Mouse (Mus musculus): ENCODE measurements at regions not wholly inside any gene's neighbourhood (a gene's known extent, or its start where the extent isn't known, plus 50 kb on each side); places are given as distances from the start of the nearest gene placed in this dataset.

DNA sequence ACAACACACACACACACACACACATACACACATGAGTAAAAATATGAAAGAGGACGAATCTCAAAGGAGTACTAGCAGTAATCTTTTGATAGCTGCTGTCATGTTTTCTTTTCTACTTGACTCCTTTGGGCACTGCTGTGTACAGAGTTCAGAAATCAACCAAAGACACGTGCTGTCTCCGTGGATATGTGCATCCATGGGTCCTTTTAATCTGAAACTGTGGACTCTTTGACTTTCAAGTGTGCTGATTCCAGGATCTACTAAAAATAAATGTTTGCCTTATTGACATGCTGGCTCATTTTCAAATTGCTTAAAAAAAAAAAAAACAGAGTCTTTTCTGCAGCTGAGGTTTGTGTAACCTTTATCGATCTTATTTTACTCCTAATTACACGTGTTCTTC, 343.1 kb upstream of the Clnk start:
- TF ChIP-seq CTCF (IDR thresholded peaks at IDR 0.05; ENCODE audit: low read depth) (no peak), EP300 (IDR thresholded peaks at IDR 0.05; ENCODE audit: low read depth) (no peak)
